Comparison of ENCODE assay signal across 8 mouse cellular contexts in genomic region chr12:104845707-104846106, GRCm38 (mm10). TPM values are rescaled to one million over a fixed set of nuclear protein-coding genes. Genes with fewer than 3 reads are reported as not detected.
DNase-seq lines count a peak whose midpoint lies in the region; ATAC-seq lines count a peak whose summit lies in the region.

No protein-coding gene starts in this region.

- no peaks in the 10 kb centered on the region for H3K9me3 ChIP-seq in embryonic facial prominence, embryonic 15.5 days (replicated peaks)
- no peaks in the 10 kb centered on the region for H3K9me3 ChIP-seq in hindbrain, embryonic 14.5 days (ENCODE audit: control insufficient read depth, low read length)
- no peaks in the 10 kb centered on the region for H3K9me3 ChIP-seq in neural tube, embryonic 12.5 days

- intact Hi-C loops in left cerebral cortex, postnatal 25 days (cut with DNase I), result loop anchor here (10.0 kb wide), 1 partner anchor 179 kb away; no protein-coding TSS in a partner anchor

- H3K36me3 ChIP-seq in embryonic facial prominence, embryonic 15.5 days, result no peaks in the 10 kb centered on the region
- H3K36me3 ChIP-seq in hindbrain, embryonic 14.5 days (replicated peaks; ENCODE audit: control insufficient read depth, insufficient read depth), result no peaks in the 10 kb centered on the region
- H3K36me3 ChIP-seq in neural tube, embryonic 12.5 days, result no peaks in the 10 kb centered on the region

- H3K27ac ChIP-seq in embryonic facial prominence, embryonic 15.5 days (replicated peaks), result 0 out of 2 replicates have a peak overlapping the region, but pooled peaks have one; percentile 11
- no peak overlapping the region for H3K27ac ChIP-seq in hindbrain, embryonic 14.5 days
- no peak overlapping the region for H3K27ac ChIP-seq in neural tube, embryonic 12.5 days

- no peaks in the 10 kb centered on the region for H3K27me3 ChIP-seq in embryonic facial prominence, embryonic 15.5 days
- H3K27me3 ChIP-seq in hindbrain, embryonic 14.5 days (ENCODE audit: control insufficient read depth, insufficient read depth, low read length), result no peaks in the 10 kb centered on the region
- no peaks in the 10 kb centered on the region for H3K27me3 ChIP-seq in neural tube, embryonic 12.5 days (replicated peaks)

- H3K4me1 ChIP-seq in embryonic facial prominence, embryonic 15.5 days, result peaks cover 15% of the 10 kb centered on the region; the same call in 1 of the 2 replicates
- H3K4me1 ChIP-seq in hindbrain, embryonic 14.5 days (replicated peaks; ENCODE audit: control insufficient read depth, insufficient read depth, low read length), result 0 out of 2 replicates have a peak, but pooled peaks cover 4% of the 10 kb centered on the region
- H3K4me1 ChIP-seq in neural tube, embryonic 12.5 days, result peaks cover 10% of the 10 kb centered on the region

- H3K4me3 ChIP-seq in embryonic facial prominence, embryonic 15.5 days (replicated peaks), result peak overlapping the region; percentile 29
- no peak overlapping the region for H3K4me3 ChIP-seq in hindbrain, embryonic 14.5 days (replicated peaks; ENCODE audit: low read length)
- no peak overlapping the region for H3K4me3 ChIP-seq in neural tube, embryonic 12.5 days

- peak; percentile 68 for ATAC-seq in embryonic facial prominence, embryonic 15.5 days (ENCODE audit: insufficient number of reproducible peaks, low FRiP score, low TSS enrichment, low read depth)
- no peak for ATAC-seq in hindbrain, embryonic 14.5 days (ENCODE audit: low FRiP score)
- ATAC-seq in neural tube, embryonic 12.5 days (ENCODE audit: low FRiP score, low read depth), result no peak

- H3K4me2 ChIP-seq in embryonic facial prominence, embryonic 15.5 days (replicated peaks), result peak overlapping the region; percentile 46
- peak overlapping the region; percentile 17 for H3K4me2 ChIP-seq in hindbrain, embryonic 14.5 days (replicated peaks)
- H3K4me2 ChIP-seq in neural tube, embryonic 12.5 days (replicated peaks), result peak overlapping the region; percentile 37

- DNase-seq in WW6 (ENCODE audit: low read depth, low spot score) (peak; percentile 71), liver (peak; percentile 36)
- no peak for DNase-seq in hindbrain, embryonic 14.5 days (ENCODE audit: low spot score)
- DNase-seq in thymus, postnatal 36 days, result no peak
- no peak for DNase-seq in left cerebral cortex, postnatal 25 days (ENCODE audit: low spot score in 2 of 2)
- DNase-seq in ovary, postnatal 14 days (ENCODE audit: low spot score), result no peak

- H3K9ac ChIP-seq in embryonic facial prominence, embryonic 15.5 days, result 0 out of 2 replicates have a peak overlapping the region, but pooled peaks have one; percentile 4
- no peak overlapping the region for H3K9ac ChIP-seq in hindbrain, embryonic 14.5 days
- no peak overlapping the region for H3K9ac ChIP-seq in neural tube, embryonic 12.5 days

- 3% methylated on average over 11 of the region's 11 CpGs for WGBS in embryonic facial prominence, embryonic 15.5 days
- 5% methylated on average over 11 of the region's 11 CpGs for WGBS in hindbrain, embryonic 14.5 days
- WGBS in neural tube, embryonic 12.5 days, result 3% methylated on average over 11 of the region's 11 CpGs

RNA-seq across cellular contexts. Expression of gene Clmn, which starts 19.2 kb away (rescaled TPM):
- polyA plus RNA-seq in embryonic facial prominence, embryonic 15.5 days (2015; fragmentation: Nextera tagmentation; extraction: Ambion mirVana), result 3.4 and 4.1 TPM in 2 replicates
- polyA plus RNA-seq in hindbrain, embryonic 14.5 days (2014; fragmentation: Nextera tagmentation; extraction: Ambion mirVana), result 1.0 and 1.7 TPM in 2 replicates
- polyA plus RNA-seq in neural tube, embryonic 12.5 days (2016; fragmentation: Nextera tagmentation; extraction: Ambion mirVana), result 2.0 TPM in 2 replicates
- total RNA-seq in left cerebral cortex, postnatal 25 days (2021), result 10 to 100 TPM; 41.3 to 43.0 TPM

Comparison
In these comparisons a context has a peak if more than half of its experiments do, and no peak if none do; other contexts are left out.
1. DNase-seq: peak in WW6 (single experiment) and liver (single experiment); none in hindbrain, embryonic 14.5 days (single experiment), thymus, postnatal 36 days (0 of 2), left cerebral cortex, postnatal 25 days (0 of 2) and ovary, postnatal 14 days (single experiment).
2. Peak in every context shown above with its lines, with median percentiles within 50 percentile points of each other: H3K4me2 ChIP-seq.